Mouse (Mus musculus) gastrocnemius, postnatal 36 days (tissue): Measurements from ENCODE around the gene Irf9. TPM values are rescaled to one million over a fixed set of nuclear protein-coding genes. Genes with fewer than 3 reads are reported as not detected.

Experiments
- DNase-seq, 2 experiments: peaks; one replicate each; pipeline ENCODE4 v3.0.0; 2022
- intact Hi-C: fragments of 180-260 bp; cut with DNase I; formaldehyde crosslinking; loops from one replicate; pipeline ENCODE4 v1.15.1; 2025
- long read RNA-seq, 2 experiments: library from polyadenylated mRNA; stranded (forward); transcript quantifications; one replicate each; pipeline ENCODE4 v2.0.0; 2021
- total RNA-seq, 2 experiments: library from RNA; stranded (reverse); gene quantifications; 2 replicates each; pipeline ENCODE4 v1.2.3; 2021

Gene Irf9
- 1 to 10 TPM; 4.1 to 4.6 TPM for total RNA-seq
- long read RNA-seq, experiment 1, partial matches to known transcripts: 0 of 4 reads
- long read RNA-seq, experiment 1, other reads (novel, unspliced or antisense): 1 of 4 reads
- long read RNA-seq, experiment 2, partial matches to known transcripts: 1 of 3 reads
- long read RNA-seq, experiment 2, other reads (novel, unspliced or antisense): 0 of 3 reads

DNA sequence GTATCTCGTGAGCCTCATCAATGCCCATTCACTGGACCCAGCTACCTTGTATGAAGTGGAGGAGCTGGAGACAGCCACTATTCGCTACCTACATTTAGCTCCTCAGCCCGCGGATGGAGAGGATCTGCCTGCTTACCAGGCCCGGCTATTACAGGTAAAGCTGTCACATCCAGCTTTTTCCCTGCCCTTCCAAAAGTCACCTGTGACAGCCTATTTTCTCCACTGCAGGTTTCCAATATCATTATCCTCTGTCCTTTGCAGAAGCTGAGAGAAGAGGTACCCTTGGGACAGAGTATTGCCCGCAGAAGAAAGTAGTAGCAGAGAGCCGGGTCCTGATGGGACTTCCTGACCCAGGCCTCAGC lies at the start of gene Irf9:
TSS of gene Irf9 (plus strand) at position 301 of the 362 bp plus-strand sequence.
- intact Hi-C loops: loop anchor here (2.0 to 5.0 kb wide), 2 partner anchors 41 to 106 kb away; partner anchors contain the start of genes A730061H03Rik and Dcaf11
- DNase-seq: no peak

DNA sequence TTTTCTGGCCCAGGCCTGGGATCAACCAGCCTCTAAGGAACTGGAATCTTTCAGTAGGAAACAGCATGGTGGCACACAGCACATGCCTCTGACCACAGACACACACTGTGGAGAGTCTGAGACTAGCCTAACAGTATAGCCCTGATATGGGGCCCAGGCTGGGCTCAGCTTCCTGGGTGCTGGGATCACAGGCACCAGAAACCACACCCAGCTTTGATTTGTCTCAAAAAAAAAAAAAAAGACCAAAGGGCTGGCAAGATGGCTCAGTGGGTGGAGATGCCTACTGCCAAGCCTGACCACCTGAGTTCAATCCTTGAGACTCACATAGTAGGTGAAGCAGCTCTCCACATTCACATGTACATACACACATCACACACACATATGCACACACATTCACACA lies 48.7 kb upstream of the Irf9 start:
- intact Hi-C loops: no loop called here
- no peak for DNase-seq

DNA sequence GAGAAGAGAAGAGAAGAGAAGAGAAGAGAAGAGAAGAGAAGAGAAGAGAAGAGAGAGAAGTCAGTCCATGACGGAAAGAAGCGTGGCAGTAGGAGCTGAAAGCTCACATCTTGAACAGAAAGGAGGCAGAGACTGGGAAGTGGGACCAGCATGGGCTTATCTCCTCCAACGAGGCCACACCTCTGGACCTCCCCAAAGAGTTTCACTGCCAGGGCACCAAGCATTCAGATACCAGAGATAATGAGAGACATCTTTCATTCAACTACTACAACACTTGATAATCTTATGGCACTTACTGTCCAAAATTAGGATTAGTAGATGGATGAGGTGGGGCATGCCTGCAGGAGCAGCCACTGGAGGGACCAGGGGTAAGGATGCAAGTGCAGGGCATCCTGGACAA lies 47.6 kb upstream of the Irf9 start:
- DNase-seq: no peak
- intact Hi-C loops: no loop called here

DNA sequence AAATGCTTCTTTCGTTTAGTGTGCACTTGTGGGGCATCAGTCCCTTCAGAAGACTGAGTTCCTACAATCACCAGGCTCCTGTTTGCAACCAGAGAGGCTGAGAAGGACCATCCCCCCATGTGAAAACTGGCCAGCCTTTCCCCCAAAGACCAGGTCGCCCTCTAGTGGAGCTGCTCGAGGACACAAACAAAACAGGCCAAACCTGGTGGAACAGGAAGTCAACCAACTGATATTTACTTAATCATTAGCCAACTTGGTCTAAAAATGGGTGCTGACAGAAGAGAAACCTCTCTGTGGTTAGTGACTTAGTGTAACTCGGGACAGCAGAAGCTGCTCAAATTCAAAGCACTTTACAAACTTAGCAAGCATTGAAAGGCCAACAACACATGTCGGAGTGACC lies 46.4 kb upstream of the Irf9 start:
- intact Hi-C loops: loop anchor here (1.0 kb wide), 1 partner anchor 60 kb away; no protein-coding TSS in a partner anchor

DNA sequence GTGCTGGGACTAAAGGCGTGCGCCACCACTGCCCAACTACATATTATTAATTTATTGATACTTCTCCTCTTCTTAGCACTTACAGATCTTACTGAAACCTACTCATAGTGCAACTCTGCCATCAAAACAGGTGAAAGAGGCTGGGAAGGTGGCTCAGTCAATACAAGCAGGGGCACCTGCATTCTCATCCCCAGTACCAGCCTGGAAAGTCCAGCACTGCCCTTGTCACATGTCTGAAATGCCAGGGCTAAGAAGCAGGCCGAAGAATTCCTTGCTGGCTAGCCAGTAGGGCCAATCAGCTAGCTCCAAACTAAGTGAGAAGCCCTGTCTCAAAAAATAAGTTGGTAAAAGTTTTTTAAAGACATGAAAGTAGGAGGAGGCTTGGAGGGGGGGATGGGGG lies 45.8 kb upstream of the Irf9 start:
- no peak for DNase-seq
- intact Hi-C loops: loop anchor here (1.0 kb wide), 1 partner anchor 60 kb away; no protein-coding TSS in a partner anchor

More for the DNA sequence above, 46.4 kb upstream of the Irf9 start:
- peak; percentile 54 to 65 for DNase-seq

DNA sequence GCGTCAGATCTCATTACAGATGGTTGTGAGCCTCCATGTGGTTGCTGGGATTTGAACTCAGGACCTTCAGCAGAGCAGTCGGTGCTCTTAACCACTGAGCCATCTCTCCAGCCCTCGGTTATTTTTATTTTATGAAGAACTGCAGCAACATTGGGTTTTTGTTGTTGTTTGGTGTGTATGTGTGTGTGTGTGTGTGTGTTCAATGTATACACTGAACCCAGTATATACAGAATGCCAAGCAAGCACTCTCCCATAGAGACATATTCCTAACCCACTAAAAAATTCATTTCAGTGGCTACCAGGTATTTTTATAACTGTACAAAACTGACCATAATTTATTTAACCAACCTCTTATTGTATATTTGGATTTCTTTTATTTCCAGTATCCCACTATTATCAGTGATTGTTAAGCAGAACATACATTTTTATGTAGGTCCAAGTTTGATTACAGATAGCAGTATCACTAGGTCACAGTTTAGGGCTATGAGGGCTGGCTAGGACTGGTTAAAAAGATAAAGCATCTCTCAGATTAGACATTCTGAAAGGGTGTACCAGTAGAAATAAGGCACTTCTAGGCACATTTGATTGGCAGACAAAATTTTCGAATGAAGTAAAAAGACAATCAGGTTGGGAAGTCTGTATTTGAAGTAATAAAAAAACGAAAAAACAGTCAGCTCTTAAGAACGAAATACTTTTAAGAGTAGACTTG lies 44.5 kb upstream of the Irf9 start:
- no peak for DNase-seq
- intact Hi-C loops: no loop called here

DNA sequence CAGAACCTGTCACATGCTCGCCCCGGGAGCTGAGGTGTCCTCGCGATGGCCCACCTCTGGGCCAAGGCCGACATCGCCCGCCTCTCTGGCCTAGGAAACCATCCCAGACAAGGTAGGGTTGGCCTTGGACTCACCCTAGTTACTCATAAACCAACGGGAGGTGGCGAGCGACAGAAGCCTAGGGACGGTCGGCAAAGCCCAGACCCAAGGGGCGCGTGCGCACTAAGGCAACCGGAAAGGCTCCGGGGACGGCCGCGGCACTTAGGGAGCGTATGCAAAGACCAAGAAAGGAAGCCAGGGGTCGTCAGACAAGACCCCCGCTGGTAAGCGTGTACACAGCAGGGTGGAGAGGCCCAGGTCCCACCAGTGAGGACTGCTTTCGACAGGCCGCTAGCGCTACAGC lies 43.6 kb upstream of the Irf9 start, which contains the start of gene Dcaf11:
TSS of gene Dcaf11 (plus strand) at position 208 of the 403 bp plus-strand sequence.
- DNase-seq: peak; percentile 86 to 87
- intact Hi-C loops: loop anchor here (5.0 kb wide), 1 partner anchor 43 kb away; the partner anchor contains the start of gene Irf9

DNA sequence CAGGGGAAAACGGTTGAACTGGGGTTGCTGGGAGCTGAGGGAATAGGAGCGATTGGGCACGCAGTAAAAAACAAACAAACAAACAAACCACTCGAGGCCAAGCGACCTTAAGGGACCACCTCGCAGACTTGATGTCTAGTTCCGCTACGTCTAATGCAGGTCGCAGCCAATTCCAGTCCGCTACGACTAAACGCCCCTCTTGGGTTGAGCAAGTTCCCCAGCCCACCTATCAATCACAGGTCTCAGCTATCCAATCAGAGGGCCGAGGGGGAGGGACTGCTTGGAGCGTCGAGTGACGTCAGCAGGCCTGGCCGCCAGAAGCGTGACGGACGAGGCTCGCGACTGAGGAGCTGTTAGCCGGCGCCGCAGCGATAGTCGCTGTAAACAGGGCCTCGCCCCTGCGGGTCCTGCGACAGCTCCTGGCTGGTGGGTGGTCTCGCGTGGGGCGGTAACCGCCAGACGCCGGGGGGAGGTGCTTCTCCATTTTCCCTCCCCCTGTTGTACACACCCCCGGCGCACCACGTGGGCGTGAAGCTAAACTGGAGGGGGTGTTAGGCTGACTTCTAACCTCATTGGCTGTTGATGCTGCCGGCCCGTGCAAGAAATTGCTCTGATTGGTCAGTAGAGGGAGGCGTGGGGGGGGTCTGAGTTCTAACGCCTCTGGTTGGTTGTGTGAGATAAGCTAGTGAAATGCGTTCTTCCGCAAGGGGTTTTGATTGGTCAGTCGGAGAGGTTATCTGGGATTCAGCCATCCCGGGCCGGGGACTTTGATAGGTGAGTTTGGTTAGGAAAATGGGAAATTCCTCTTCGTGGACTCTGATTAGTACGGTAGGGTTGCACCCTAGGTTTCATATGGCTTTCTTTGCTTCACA lies 42.9 kb upstream of the Irf9 start, which contains the start of gene A730061H03Rik:
TSS of gene A730061H03Rik (minus strand) at position 205 of the 872 bp plus-strand sequence.
- intact Hi-C loops: loop anchor here (5.0 kb wide), 1 partner anchor 42 kb away; the partner anchor contains the start of gene Irf9
- DNase-seq: peak; percentile 97 to 98

DNA sequence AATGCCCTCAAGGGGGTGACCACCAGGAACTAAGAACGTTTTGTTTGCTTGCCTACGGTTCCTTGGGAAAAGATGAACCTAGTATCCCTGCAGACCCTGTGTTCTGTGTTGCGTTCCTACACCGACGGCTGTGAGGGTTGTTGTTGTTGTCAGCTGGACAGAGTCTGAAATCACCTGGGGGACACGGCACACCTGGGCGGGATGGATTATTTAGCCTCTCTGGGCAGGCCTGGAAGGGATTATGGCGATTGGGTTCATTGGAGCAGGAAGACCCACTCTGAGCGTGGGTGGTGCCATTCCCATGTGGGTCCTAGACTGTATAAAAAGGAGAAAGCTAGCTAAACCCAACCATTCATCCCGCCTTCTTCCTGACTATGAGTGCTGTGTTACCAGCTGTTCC lies 41.5 kb upstream of the Irf9 start:
- no peak for DNase-seq
- intact Hi-C loops: loop anchor here (2.0 to 5.0 kb wide), 2 partner anchors 15 to 40 kb away; partner anchors contain the start of gene Irf9

DNA sequence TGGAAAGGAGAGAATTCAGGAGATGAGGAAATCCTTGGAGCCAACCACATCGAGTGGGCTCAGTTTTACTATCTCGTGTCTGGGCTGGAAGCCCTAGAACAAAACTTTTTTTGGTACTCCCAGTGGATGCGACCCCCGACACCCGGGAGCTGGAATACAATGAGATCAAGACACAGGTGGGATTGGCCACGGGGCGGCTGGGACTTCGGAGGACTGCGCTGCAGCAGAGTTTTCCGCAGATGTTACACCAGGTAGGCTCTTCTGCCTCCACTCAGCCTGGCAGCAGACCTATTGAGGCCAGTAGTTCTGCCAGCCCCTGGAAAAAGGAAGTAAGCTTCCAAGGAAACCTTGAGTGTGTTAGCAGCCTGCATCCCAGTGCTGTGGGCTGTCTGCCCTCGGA lies 40.1 kb upstream of the Irf9 start:
- intact Hi-C loops: loop anchor here (2.0 to 5.0 kb wide), 2 partner anchors 14 to 39 kb away; partner anchors contain the start of gene Irf9
- DNase-seq: no peak

DNA sequence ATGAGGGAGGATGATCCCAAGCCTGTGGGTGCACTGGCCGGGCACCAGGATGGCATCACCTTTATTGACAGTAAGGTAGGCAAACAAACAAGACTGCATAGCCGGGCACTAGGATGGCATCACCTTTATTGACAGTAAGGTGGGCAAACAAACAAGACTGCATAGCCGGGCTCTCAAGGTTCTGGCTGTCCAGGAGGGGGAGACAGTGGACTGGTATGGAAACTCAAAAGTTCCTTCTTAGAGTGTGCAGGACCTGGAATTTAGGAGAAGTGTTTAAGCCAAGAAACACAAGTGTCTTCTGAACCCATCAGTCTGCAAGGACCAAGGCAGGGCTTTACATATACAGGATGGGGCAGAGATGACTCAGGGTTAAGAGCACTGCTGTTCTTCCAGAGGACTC lies 37.6 kb upstream of the Irf9 start:
- DNase-seq: no peak
- intact Hi-C loops: no loop called here

DNA sequence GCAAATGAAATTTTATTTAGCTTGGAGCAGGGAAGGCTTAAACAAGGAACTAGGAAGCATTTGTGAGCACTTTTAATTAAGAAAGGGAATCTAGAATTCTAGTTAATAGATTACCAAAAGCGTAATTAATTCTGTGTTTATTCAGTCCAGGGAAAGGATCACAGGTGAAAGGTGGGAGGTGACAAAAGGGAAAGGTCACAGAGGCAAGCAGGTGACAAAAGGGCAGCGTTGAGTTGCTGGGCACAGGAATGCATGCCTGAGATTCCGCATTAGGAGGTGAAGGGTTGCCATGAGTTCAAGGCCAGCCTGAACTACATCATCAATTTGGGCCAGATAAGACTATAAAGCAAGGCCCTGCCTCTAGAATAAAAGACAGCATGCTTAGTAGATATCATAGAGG lies 35.9 kb upstream of the Irf9 start:
- DNase-seq: no peak
- intact Hi-C loops: no loop called here

DNA sequence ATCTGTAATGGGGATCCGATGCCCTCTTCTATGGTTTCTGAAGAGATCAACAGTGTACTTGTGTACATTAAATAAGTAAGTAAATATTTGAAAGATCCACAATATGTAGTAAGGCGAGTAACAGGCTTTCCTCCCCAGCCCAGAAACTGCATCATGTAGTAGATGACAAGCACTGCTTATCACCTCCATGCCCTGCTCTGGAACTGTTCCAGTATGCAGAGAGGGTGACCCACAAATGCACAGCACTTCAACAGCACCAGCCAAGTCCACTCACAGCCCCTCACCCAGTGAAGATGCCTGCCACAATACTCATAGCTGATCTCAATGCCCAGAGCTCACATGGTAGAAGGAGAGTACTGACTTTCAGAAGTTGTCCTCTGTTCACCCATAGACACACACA lies 32.8 kb upstream of the Irf9 start:
- no peak for DNase-seq
- intact Hi-C loops: no loop called here

DNA sequence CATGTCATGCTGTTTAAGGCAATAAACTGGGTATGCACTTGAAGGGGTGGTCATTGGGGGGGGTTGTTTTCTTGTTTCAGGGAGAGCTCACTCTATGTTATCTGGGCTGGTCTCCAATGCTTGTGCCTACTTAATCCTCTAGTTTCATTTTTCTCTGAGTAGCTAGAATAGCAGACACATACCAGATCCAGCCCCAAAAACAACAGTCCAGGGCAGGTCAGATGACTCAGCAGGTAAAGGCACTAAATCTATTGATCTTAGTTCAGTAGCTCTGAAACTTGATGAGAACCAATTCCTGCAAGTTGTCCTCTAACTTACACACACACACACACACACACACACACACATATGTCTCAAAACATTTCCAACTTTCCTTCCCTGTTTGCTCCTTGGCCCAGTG lies 31.6 kb upstream of the Irf9 start:
- intact Hi-C loops: no loop called here
- no peak for DNase-seq

DNA sequence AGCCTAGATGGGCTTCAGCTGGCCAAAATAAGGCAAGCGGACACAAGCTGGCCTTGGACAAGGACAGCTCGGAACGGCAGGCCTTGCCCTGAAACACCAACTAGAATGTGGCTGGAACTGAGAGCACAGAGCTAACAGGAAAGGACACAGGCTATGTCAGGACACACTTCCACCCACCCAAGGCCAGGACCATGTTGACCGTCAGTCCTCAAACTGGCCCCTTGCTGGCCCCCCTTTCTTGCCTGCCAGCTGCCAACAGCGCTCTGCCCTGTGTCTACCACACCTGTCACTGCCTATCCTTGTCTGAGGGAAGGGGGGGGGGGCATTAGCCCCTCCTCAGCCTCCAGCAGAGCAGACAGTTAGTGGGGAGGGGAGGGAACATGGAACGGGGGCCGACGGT lies 28.1 kb upstream of the Irf9 start, which contains the start of gene Fitm1:
TSS of gene Fitm1 (plus strand) at position 316 of the 400 bp plus-strand sequence.
- peak; percentile 39 to 57 for DNase-seq
- intact Hi-C loops: no loop called here

DNA sequence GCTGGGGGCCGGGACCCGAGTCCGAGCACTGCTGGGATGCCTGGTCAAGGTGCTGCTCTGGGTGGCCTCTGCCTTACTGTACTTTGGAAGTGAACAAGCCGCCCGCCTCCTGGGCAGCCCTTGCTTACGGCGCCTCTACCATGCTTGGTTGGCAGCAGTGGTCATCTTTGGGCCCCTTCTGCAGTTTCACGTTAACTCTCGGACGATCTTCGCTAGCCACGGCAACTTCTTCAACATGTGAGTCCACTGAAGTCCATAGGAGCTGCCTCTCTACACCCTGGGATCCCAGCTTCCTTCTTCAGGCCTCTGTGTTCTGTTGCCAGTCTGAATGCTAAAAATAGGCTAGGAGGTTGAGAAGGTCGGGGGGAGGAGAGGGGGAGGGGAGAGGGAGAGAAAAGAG lies 27.7 kb upstream of the Irf9 start:
- peak in 1 of 2 experiments; percentile 34 for DNase-seq
- intact Hi-C loops: loop anchor here (2.0 kb wide), 1 partner anchor 13 kb away; no protein-coding TSS in a partner anchor

DNA sequence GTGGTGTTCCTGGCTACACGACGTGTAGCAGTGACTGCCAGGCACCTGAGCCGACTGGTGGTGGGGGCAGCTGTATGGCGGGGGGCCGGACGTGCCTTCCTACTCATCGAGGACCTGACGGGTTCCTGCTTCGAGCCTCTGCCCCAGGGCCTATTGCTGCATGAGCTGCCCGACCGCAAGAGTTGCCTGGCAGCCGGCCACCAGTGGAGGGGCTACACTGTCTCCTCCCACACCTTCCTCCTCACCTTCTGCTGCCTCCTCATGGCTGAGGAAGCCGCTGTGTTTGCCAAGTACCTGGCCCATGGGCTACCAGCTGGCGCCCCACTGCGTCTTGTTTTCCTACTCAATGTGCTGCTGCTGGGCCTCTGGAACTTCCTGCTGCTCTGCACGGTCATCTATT lies 27.0 kb upstream of the Irf9 start:
- intact Hi-C loops: loop anchor here (2.0 kb wide), 1 partner anchor 14 kb away; no protein-coding TSS in a partner anchor
- DNase-seq: peak in 1 of 2 experiments; percentile 51

DNA sequence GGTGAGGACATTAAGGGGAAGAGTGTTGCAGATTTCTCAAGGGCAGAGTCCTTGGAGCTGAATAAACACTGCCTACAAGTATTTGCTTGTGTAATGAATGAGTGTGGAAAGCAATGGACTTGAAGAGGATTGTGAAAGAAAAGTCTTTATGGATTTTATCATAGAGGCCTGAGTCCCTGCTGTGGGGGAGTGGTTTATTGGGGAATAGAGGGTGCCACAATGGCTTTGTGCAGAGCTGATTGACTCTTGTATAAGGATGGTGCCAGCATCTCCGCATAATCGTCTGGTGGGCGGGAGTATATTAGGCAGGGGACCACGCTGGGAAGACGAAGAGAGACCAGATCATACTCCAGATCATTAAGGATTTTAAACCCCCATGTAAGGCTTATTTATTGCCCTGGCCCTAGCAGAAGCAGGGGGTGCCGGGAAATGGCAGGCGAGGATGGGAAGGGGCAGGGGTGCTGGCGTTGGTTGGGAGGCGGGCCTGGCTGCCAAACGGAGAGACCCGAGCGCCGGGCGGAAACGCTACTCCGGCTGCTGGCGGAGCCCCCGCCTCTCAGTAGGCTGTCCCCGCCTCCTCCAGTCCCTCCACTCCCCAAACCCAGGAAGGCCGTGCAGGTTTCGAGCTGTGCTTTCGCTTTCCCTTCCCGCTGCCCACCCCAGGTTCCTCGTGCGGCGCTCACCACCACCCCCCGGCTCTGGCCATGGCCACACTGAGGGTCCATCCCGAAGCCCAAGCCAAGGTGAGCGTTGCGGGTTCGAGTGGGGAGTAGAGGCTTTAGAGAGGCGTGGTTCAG lies 25.3 kb upstream of the Irf9 start, which contains the start of gene Psme1:
TSS of gene Psme1 (plus strand) at position 253 of the 797 bp plus-strand sequence.
- intact Hi-C loops: loop anchor here (2.0 kb wide), 1 partner anchor 15 kb away; no protein-coding TSS in a partner anchor

DNA sequence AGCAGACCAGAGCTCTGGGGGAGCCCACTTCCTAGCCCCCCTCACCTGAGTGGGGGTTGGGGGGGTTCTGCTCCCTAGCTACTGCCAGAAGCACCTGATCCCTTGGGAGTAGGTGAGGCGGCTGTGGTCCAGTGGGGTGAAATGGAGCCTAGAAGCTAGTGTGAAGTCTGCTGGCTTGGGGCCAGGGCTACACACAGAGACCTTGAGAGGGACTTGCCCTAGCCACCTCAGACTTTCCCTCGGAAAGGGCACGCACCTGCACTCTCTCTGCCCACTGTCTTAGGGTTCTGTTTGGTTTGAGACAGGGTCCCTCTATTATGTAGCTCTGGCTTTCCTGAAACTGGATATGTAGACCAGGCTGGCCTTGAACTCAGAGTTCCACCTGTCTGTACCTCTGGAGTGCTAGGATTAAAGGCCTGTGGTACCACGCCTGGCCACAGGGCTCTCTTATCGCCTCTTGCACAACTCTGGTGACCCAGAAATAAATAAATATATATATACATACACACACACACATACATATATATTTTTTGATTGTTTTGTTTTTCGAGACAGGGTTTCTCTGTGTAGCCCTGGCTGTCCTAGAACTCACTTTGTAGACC lies 24.6 kb upstream of the Irf9 start:
- intact Hi-C loops: no loop called here
- peak in 1 of 2 experiments; percentile 39 for DNase-seq

More for the DNA sequence above, 25.3 kb upstream of the Irf9 start, which contains the start of gene Psme1:
- DNase-seq: peak; percentile 69 to 73
